Mouse (Mus musculus): Measurements from ENCODE around the gene Hist1h2ab. TPM values are rescaled to one million over a fixed set of nuclear protein-coding genes. Genes with fewer than 3 reads are reported as not detected.

Gene Hist1h2ab
- total and polyA plus RNA-seq, 2 experiments from 2014 or later, result 4.4 to 340 TPM

- no peak for ATAC-seq
- Histone ChIP-seq H3K9me3 (ENCODE audit: low read length) (no peaks in the 10 kb centered on the region), H3K4me1 (ENCODE audit: insufficient read depth) (no peaks in the 10 kb centered on the region), H3K36me3 (ENCODE audit: insufficient read depth) (no peaks in the 10 kb centered on the region), H3K27me3 (ENCODE audit: insufficient read depth, low read length) (no peaks in the 10 kb centered on the region), H3K27ac (ENCODE audit: low read depth, low read length) (no peak overlapping the region), H3K4me3 (ENCODE audit: low read depth, low read length) (no peak overlapping the region), H3K4me2 (ENCODE audit: low read depth) (no peak overlapping the region), H3K9ac (no peak overlapping the region)
- 87% methylated on average over 4 of the region's 4 CpGs for WGBS
- DNase-seq, result no peak
- no peak for TF ChIP-seq CTCF (IDR thresholded peaks at IDR 0.05; ENCODE audit: low read depth)
Observed at GRCm38 (mm10) chr13:23779025-23779424, 28.1 kb downstream of the Hist1h2ab start.

- peak; percentile 86 for ATAC-seq
Observed at GRCm38 (mm10) chr13:23792520-23792919, 41.6 kb downstream of the Hist1h2ab start.

GRCm38 (mm10) chr13:23799405-23799804, 48.5 kb downstream of the Hist1h2ab start:
- Histone ChIP-seq H3K9me3 (ENCODE audit: low read length) (no peaks in the 10 kb centered on the region), H3K36me3 (ENCODE audit: insufficient read depth) (no peaks in the 10 kb centered on the region), H3K4me2 (ENCODE audit: low read depth) (no peak overlapping the region), H3K9ac (no peak overlapping the region), H3K27ac (ENCODE audit: low read depth, low read length) (no peak overlapping the region), H3K27me3 (ENCODE audit: insufficient read depth, low read length) (no peaks in the 10 kb centered on the region), H3K4me3 (ENCODE audit: low read depth, low read length) (no peak overlapping the region), H3K4me1 (ENCODE audit: insufficient read depth) (no peaks in the 10 kb centered on the region)
- TF ChIP-seq CTCF (IDR thresholded peaks at IDR 0.05; ENCODE audit: low read depth), result no peak
- ATAC-seq, result no peak
- DNase-seq, result no peak
- 86% methylated on average over 5 of the region's 5 CpGs for WGBS

More at GRCm38 (mm10) chr13:23792520-23792919, 41.6 kb downstream of the Hist1h2ab start:
- no peaks in the 10 kb centered on the region for H3K36me3 ChIP-seq (ENCODE audit: insufficient read depth)
- no peak overlapping the region for H3K4me2 ChIP-seq (ENCODE audit: low read depth)
- no peaks in the 10 kb centered on the region for H3K27me3 ChIP-seq (ENCODE audit: insufficient read depth, low read length)
- DNase-seq, result peak; percentile 88
- H3K27ac ChIP-seq (ENCODE audit: low read depth, low read length), result no peak overlapping the region
- no peak overlapping the region for H3K9ac ChIP-seq
- WGBS, result 45% methylated on average over 2 of the region's 2 CpGs
- H3K4me1 ChIP-seq (ENCODE audit: insufficient read depth), result no peaks in the 10 kb centered on the region
- no peak overlapping the region for H3K4me3 ChIP-seq (ENCODE audit: low read depth, low read length)
- TF ChIP-seq CTCF (IDR thresholded peaks at IDR 0.05; ENCODE audit: low read depth), result peak; percentile 91
- no peaks in the 10 kb centered on the region for H3K9me3 ChIP-seq (ENCODE audit: low read length)

Small RNA genes within 50 kb of the gene (microRNA-seq; reads per million reads assigned to microRNA genes)
- 0 reads per million in 2 experiments for gene Gm44314
- 0 reads per million in 2 experiments for gene Gm44484

Other genes starting within 250 kb of the Hist1h2ab start
Only the 30 nearest of the 37 such genes appear.
- gene Hist1h1d, start 197.9 kb upstream of the Hist1h2ab start, total RNA-seq (2014; rRNA removed), result 48.5 and 66.7 TPM in 2 replicates
- gene Hist1h1d, start 197.9 kb upstream of the Hist1h2ab start, polyA plus RNA-seq (2015; fragmentation: Nextera tagmentation; extraction: Ambion mirVana), result 0.12 and 0.18 TPM in 2 replicates
- 180 and 204 TPM in 2 replicates for gene Hist1h3e, start 188.8 kb upstream of the Hist1h2ab start, total RNA-seq (2014; rRNA removed)
- gene Hist1h3e, start 188.8 kb upstream of the Hist1h2ab start, polyA plus RNA-seq (2015; fragmentation: Nextera tagmentation; extraction: Ambion mirVana), result 1.9 and 2.0 TPM in 2 replicates
- gene Hist1h2ae, start 179.9 kb upstream of the Hist1h2ab start, total RNA-seq (2014; rRNA removed), result 111 TPM in 2 replicates
- 12.5 and 23.0 TPM in 2 replicates for gene Hist1h2ae, start 179.9 kb upstream of the Hist1h2ab start, polyA plus RNA-seq (2015; fragmentation: Nextera tagmentation; extraction: Ambion mirVana)
- gene Hist1h2bg, start 179.7 kb upstream of the Hist1h2ab start, total RNA-seq (2014; rRNA removed), result 367 and 594 TPM in 2 replicates
- gene Hist1h2bg, start 179.7 kb upstream of the Hist1h2ab start, polyA plus RNA-seq (2015; fragmentation: Nextera tagmentation; extraction: Ambion mirVana), result 3.0 and 3.6 TPM in 2 replicates
- 226 and 289 TPM in 2 replicates for gene Hist1h2bf, start 176.9 kb upstream of the Hist1h2ab start, total RNA-seq (2014; rRNA removed)
- gene Hist1h2bf, start 176.9 kb upstream of the Hist1h2ab start, polyA plus RNA-seq (2015; fragmentation: Nextera tagmentation; extraction: Ambion mirVana), result not detected in 2 replicates
- 204 and 274 TPM in 2 replicates for gene Hist1h2ad, start 176.7 kb upstream of the Hist1h2ab start, total RNA-seq (2014; rRNA removed)
- 0.78 TPM in 1 of 2 replicates, not detected in the other for gene Hist1h2ad, start 176.7 kb upstream of the Hist1h2ab start, polyA plus RNA-seq (2015; fragmentation: Nextera tagmentation; extraction: Ambion mirVana)
- gene Hist1h3d, start 175.4 kb upstream of the Hist1h2ab start, total RNA-seq (2014; rRNA removed), result 73.0 and 78.9 TPM in 2 replicates
- 0.57 and 0.80 TPM in 2 replicates for gene Hist1h3d, start 175.4 kb upstream of the Hist1h2ab start, polyA plus RNA-seq (2015; fragmentation: Nextera tagmentation; extraction: Ambion mirVana)
- gene Hist1h4d, start 169.5 kb upstream of the Hist1h2ab start, total RNA-seq (2014; rRNA removed), result 258 and 695 TPM in 2 replicates
- gene Hist1h4d, start 169.5 kb upstream of the Hist1h2ab start, polyA plus RNA-seq (2015; fragmentation: Nextera tagmentation; extraction: Ambion mirVana), result 25.0 and 42.2 TPM in 2 replicates
- gene Hist1h2be, start 130.0 kb upstream of the Hist1h2ab start, total RNA-seq (2014; rRNA removed), result 98.5 and 120 TPM in 2 replicates
- gene Hist1h2be, start 130.0 kb upstream of the Hist1h2ab start, polyA plus RNA-seq (2015; fragmentation: Nextera tagmentation; extraction: Ambion mirVana), result 0.31 and 0.39 TPM in 2 replicates
- 204 and 218 TPM in 2 replicates for gene Hist1h1e, start 128.6 kb upstream of the Hist1h2ab start, total RNA-seq (2014; rRNA removed)
- 11.1 and 16.3 TPM in 2 replicates for gene Hist1h1e, start 128.6 kb upstream of the Hist1h2ab start, polyA plus RNA-seq (2015; fragmentation: Nextera tagmentation; extraction: Ambion mirVana)
- gene Hist1h2ac, start 67.2 kb upstream of the Hist1h2ab start, total RNA-seq (2014; rRNA removed), result 40.9 and 44.8 TPM in 2 replicates
- 0.41 and 0.49 TPM in 2 replicates for gene Hist1h2ac, start 67.2 kb upstream of the Hist1h2ab start, polyA plus RNA-seq (2015; fragmentation: Nextera tagmentation; extraction: Ambion mirVana)
- gene Hist1h2bc, start 66.9 kb upstream of the Hist1h2ab start, total RNA-seq (2014; rRNA removed), result 93.7 and 124 TPM in 2 replicates
- 29.2 and 35.3 TPM in 2 replicates for gene Hist1h2bc, start 66.9 kb upstream of the Hist1h2ab start, polyA plus RNA-seq (2015; fragmentation: Nextera tagmentation; extraction: Ambion mirVana)
- 1.3 TPM in 1 of 2 replicates, not detected in the other for gene Hist1h1t, start 55.3 kb upstream of the Hist1h2ab start, total RNA-seq (2014; rRNA removed)
- not detected in 2 replicates for gene Hist1h1t, start 55.3 kb upstream of the Hist1h2ab start, polyA plus RNA-seq (2015; fragmentation: Nextera tagmentation; extraction: Ambion mirVana)
- gene Hist1h4c, start 52.7 kb upstream of the Hist1h2ab start, total RNA-seq (2014; rRNA removed), result 917 and 942 TPM in 2 replicates
- gene Hist1h4c, start 52.7 kb upstream of the Hist1h2ab start, polyA plus RNA-seq (2015; fragmentation: Nextera tagmentation; extraction: Ambion mirVana), result 2.3 and 5.0 TPM in 2 replicates
- 2.5 and 3.6 TPM in 2 replicates for gene Hfe, start 40.3 kb upstream of the Hist1h2ab start, total RNA-seq (2014; rRNA removed)
- 4.4 and 6.0 TPM in 2 replicates for gene Hfe, start 40.3 kb upstream of the Hist1h2ab start, polyA plus RNA-seq (2015; fragmentation: Nextera tagmentation; extraction: Ambion mirVana)
- 475 and 498 TPM in 2 replicates for gene Hist1h1c, start 12.3 kb upstream of the Hist1h2ab start, total RNA-seq (2014; rRNA removed)
- gene Hist1h1c, start 12.3 kb upstream of the Hist1h2ab start, polyA plus RNA-seq (2015; fragmentation: Nextera tagmentation; extraction: Ambion mirVana), result 24.0 and 26.3 TPM in 2 replicates
- gene Hist1h3c, start 5.5 kb upstream of the Hist1h2ab start, total RNA-seq (2014; rRNA removed), result 294 and 301 TPM in 2 replicates
- 0.84 TPM in 1 of 2 replicates, not detected in the other for gene Hist1h3c, start 5.5 kb upstream of the Hist1h2ab start, polyA plus RNA-seq (2015; fragmentation: Nextera tagmentation; extraction: Ambion mirVana)
- gene Hist1h2bb, start 4.4 kb upstream of the Hist1h2ab start, total RNA-seq (2014; rRNA removed), result 647 and 680 TPM in 2 replicates
- not detected in 2 replicates for gene Hist1h2bb, start 4.4 kb upstream of the Hist1h2ab start, polyA plus RNA-seq (2015; fragmentation: Nextera tagmentation; extraction: Ambion mirVana)
- gene Hist1h3b, start 1.1 kb downstream of the Hist1h2ab start, total RNA-seq (2014; rRNA removed), result 229 and 254 TPM in 2 replicates
- gene Hist1h3b, start 1.1 kb downstream of the Hist1h2ab start, polyA plus RNA-seq (2015; fragmentation: Nextera tagmentation; extraction: Ambion mirVana), result 0.25 and 0.67 TPM in 2 replicates
- 184 and 254 TPM in 2 replicates for gene Hist1h4b, start 5.9 kb downstream of the Hist1h2ab start, total RNA-seq (2014; rRNA removed)
- gene Hist1h4b, start 5.9 kb downstream of the Hist1h2ab start, polyA plus RNA-seq (2015; fragmentation: Nextera tagmentation; extraction: Ambion mirVana), result 1.8 and 3.0 TPM in 2 replicates
- gene Hist1h4a, start 10.1 kb downstream of the Hist1h2ab start, total RNA-seq (2014; rRNA removed), result 303 and 421 TPM in 2 replicates
- gene Hist1h4a, start 10.1 kb downstream of the Hist1h2ab start, polyA plus RNA-seq (2015; fragmentation: Nextera tagmentation; extraction: Ambion mirVana), result 0.64 TPM in 1 of 2 replicates, not detected in the other
- gene Hist1h3a, start 11.3 kb downstream of the Hist1h2ab start, total RNA-seq (2014; rRNA removed), result 483 and 512 TPM in 2 replicates
- gene Hist1h3a, start 11.3 kb downstream of the Hist1h2ab start, polyA plus RNA-seq (2015; fragmentation: Nextera tagmentation; extraction: Ambion mirVana), result 1.2 and 2.2 TPM in 2 replicates
- 195 and 202 TPM in 2 replicates for gene Hist1h1a, start 12.5 kb downstream of the Hist1h2ab start, total RNA-seq (2014; rRNA removed)
- gene Hist1h1a, start 12.5 kb downstream of the Hist1h2ab start, polyA plus RNA-seq (2015; fragmentation: Nextera tagmentation; extraction: Ambion mirVana), result 0.36 and 0.40 TPM in 2 replicates
- gene Trim38, start 18.8 kb downstream of the Hist1h2ab start, total RNA-seq (2014; rRNA removed), result 0.23 TPM in 1 of 2 replicates, not detected in the other
- 0.09 TPM in 1 of 2 replicates, not detected in the other for gene Trim38, start 18.8 kb downstream of the Hist1h2ab start, polyA plus RNA-seq (2015; fragmentation: Nextera tagmentation; extraction: Ambion mirVana)
- not detected in 2 replicates for gene Slc17a2, start 55.9 kb downstream of the Hist1h2ab start, total RNA-seq (2014; rRNA removed)
- not detected in 2 replicates for gene Slc17a2, start 55.9 kb downstream of the Hist1h2ab start, polyA plus RNA-seq (2015; fragmentation: Nextera tagmentation; extraction: Ambion mirVana)
- gene Slc17a3, start 88.3 kb downstream of the Hist1h2ab start, total RNA-seq (2014; rRNA removed), result 0.10 TPM in 1 of 2 replicates, not detected in the other
- gene Slc17a3, start 88.3 kb downstream of the Hist1h2ab start, polyA plus RNA-seq (2015; fragmentation: Nextera tagmentation; extraction: Ambion mirVana), result not detected in 2 replicates
- gene Slc17a1, start 116.6 kb downstream of the Hist1h2ab start, total RNA-seq (2014; rRNA removed), result 0.15 TPM in 1 of 2 replicates, not detected in the other
- gene Slc17a1, start 116.6 kb downstream of the Hist1h2ab start, polyA plus RNA-seq (2015; fragmentation: Nextera tagmentation; extraction: Ambion mirVana), result not detected in 2 replicates
- gene Slc17a4, start 163.9 kb downstream of the Hist1h2ab start, total RNA-seq (2014; rRNA removed), result not detected in 2 replicates
- not detected in 2 replicates for gene Slc17a4, start 163.9 kb downstream of the Hist1h2ab start, polyA plus RNA-seq (2015; fragmentation: Nextera tagmentation; extraction: Ambion mirVana)
- gene Hist1h2ba, start 183.0 kb downstream of the Hist1h2ab start, total RNA-seq (2014; rRNA removed), result not detected in 2 replicates
- not detected in 2 replicates for gene Hist1h2ba, start 183.0 kb downstream of the Hist1h2ab start, polyA plus RNA-seq (2015; fragmentation: Nextera tagmentation; extraction: Ambion mirVana)
- not detected in 2 replicates for gene Hist1h2aa, start 183.3 kb downstream of the Hist1h2ab start, total RNA-seq (2014; rRNA removed)
- gene Hist1h2aa, start 183.3 kb downstream of the Hist1h2ab start, polyA plus RNA-seq (2015; fragmentation: Nextera tagmentation; extraction: Ambion mirVana), result not detected in 2 replicates